Mouse (Mus musculus) adrenal gland, adult 2 months (tissue): ENCODE data around the gene Slc26a11. TPM values are rescaled to one million over a fixed set of nuclear protein-coding genes. Genes with fewer than 3 reads are reported as not detected.

Source experiments
- DNase-seq: peaks from one replicate; pipeline ENCODE4 v3.0.0; 2021
- microRNA-seq, 2 experiments: library from miRNA; unstranded; fragments of <30 nt; microRNA quantifications; one replicate each; pipeline ENCODE4 v1.2.0; 2021
- polyA plus RNA-seq: library from polyadenylated mRNA; depleted of rRNA; stranded (reverse); fragments of >200 nt; gene quantifications from 2 replicates; pipeline ENCODE4 v1.2.3, GENCODE M21; 2012; rRNA removed
- total RNA-seq, 2 experiments: library from RNA; stranded (reverse); gene quantifications; 2 replicates each; pipeline ENCODE4 v1.2.3; 2021

Gene Slc26a11
- total and polyA plus RNA-seq, 3 experiments: 5.1 to 22.6 (median 6.9) TPM

DNA sequence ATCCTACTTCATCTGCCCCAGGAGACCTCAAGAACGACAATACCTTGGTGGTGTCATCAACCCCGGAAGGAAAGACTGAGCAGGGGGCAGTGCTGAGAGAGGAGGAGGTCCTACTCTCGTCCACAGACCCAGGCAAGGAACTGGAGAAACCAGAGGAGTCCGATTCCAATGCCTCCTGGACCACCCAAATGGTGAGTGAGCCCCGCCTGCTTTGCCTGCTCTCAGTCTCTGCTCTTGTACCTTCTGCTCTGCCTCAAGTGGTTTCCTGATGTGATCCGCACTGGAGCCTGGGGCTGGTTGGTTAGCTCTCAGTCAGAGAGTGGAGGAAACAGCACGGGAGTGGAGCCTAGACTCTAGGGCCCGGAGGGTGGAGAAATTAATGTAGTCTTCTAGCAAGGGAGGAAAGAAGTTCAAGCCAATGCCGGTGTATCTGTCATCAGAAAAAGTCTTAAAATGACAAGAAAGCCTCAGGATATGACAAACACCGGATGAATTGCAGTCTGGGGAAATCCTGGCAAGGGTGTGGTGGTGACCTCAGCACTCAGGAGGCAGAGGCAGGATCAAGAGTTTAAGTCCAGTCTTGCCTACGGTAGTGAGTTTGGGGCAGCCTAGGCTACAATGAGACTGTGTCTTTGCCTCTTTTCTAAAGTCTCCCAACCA is 47.3 kb downstream of the Slc26a11 start:
- no peak for DNase-seq

- peak; percentile 29 for DNase-seq
Observed at GRCm38 (mm10) chr11:119404627-119405026, 49.3 kb downstream of the Slc26a11 start.

DNA sequence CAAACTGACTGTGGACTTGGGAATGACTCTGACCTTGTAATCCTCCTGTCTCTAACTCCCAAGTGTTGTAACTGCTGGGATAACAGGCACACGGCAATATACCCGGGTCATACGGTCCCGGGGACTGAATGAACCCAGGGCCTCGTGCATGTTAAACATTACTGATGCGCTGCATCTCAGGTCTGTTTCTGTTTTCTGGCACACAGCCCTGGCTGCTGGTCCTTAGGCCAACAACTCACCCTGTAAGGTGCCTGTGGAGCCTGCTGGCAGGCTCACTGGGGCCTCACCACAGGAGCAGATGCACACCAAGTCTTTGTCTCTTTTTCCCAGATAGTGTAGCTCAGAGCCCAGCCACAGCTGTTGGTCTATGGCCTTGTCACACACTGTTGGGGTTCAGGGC is 52.0 kb downstream of the Slc26a11 start:
- DNase-seq: no peak

DNA sequence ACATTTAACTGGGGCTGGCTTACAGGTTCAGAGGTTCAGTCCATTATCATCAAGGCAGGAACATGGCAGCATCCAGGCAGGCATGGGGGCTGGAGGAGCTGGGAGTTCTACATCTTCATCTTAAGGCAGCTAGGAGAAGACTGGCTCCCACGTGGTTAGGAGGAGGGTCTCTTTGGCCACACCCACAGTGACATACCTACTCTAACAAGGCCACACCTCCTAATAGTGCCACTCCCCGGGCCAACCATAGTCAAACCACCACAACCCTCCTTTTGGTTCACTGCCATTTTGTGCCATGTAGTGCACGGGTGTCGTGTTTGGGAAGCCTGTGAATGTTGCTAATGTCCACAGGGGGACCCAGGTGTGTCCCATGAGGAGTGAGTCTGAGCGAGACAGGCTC is 52.6 kb downstream of the Slc26a11 start:
- DNase-seq: no peak

GRCm38 (mm10) chr11:119419327-119420118 is 64.2 kb downstream of the Slc26a11 start:
- no peak for DNase-seq

GRCm38 (mm10) chr11:119420426-119420825 is 65.1 kb downstream of the Slc26a11 start:
- DNase-seq: no peak

DNA sequence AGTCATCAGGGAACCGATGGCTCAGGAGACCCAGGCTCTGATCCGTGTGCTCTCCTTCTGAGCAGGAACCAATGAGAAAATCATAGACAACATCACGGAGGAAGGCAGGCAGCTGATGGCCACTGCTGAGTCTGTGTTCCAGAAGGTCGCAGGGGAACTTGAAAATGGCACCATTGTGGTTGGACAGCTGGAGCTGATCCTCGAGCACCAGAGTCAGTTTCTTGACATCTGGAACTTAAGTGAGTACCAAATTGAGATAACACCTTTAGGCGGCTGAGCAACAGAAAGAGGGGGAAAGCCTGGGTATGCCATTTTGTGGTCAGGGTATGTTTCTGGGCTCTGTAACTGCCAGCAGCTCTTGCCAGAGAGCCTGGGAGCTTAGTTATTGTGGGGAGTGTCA is 72.1 kb downstream of the Slc26a11 start:
- no peak for DNase-seq

GRCm38 (mm10) chr11:119427986-119428385 is 72.6 kb downstream of the Slc26a11 start:
- DNase-seq: no peak

GRCm38 (mm10) chr11:119428649-119429136 is 73.3 kb downstream of the Slc26a11 start:
- DNase-seq: peak; percentile 72

Small RNAs within 50 kb of the gene (microRNA-seq; reads per million reads assigned to microRNA genes)
- gene Mir1932: 0 to 0.88 reads per million in 2 experiments

Other genes with a start within 250 kb of the Slc26a11 start
- 10 to 100 TPM; 12.8 to 24.5 TPM for gene Tbc1d16, start 127.1 kb upstream of the Slc26a11 start, total RNA-seq
- 6.2 and 7.3 TPM in 2 replicates for gene Tbc1d16, start 127.1 kb upstream of the Slc26a11 start, polyA plus RNA-seq
- under 1 TPM; 0.26 to 0.83 TPM for gene Ccdc40, start 127.0 kb upstream of the Slc26a11 start, total RNA-seq
- 0.34 and 1.1 TPM in 2 replicates for gene Ccdc40, start 127.0 kb upstream of the Slc26a11 start, polyA plus RNA-seq
- gene Gaa, start 87.7 kb upstream of the Slc26a11 start, total RNA-seq: 100 to 1,000 TPM; 119 to 123 TPM
- 363 and 377 TPM in 2 replicates for gene Gaa, start 87.7 kb upstream of the Slc26a11 start, polyA plus RNA-seq
- gene Eif4a3, start 55.5 kb upstream of the Slc26a11 start, total RNA-seq: 100 to 1,000 TPM; 117 to 126 TPM
- 38.7 and 44.4 TPM in 2 replicates for gene Eif4a3, start 55.5 kb upstream of the Slc26a11 start, polyA plus RNA-seq
- gene Card14, start 47.8 kb upstream of the Slc26a11 start, total RNA-seq: 1 to 10 TPM in 1 of 2 experiments, not detected in 1; 1.0 TPM
- gene Card14, start 47.8 kb upstream of the Slc26a11 start, polyA plus RNA-seq: 0.55 and 1.3 TPM in 2 replicates
- 10 to 100 TPM; 19.6 to 22.4 TPM for gene Sgsh, start within 50 bp of the Slc26a11 start, total RNA-seq
- gene Sgsh, start within 50 bp of the Slc26a11 start, polyA plus RNA-seq: 74.4 and 92.1 TPM in 2 replicates
- gene Rnf213, start 37.5 kb downstream of the Slc26a11 start, total RNA-seq: 10 to 100 TPM; 20.8 to 27.3 TPM
- gene Rnf213, start 37.5 kb downstream of the Slc26a11 start, polyA plus RNA-seq: 11.4 and 12.5 TPM in 2 replicates
- 10 to 100 TPM; 12.1 to 18.9 TPM for gene Endov, start 135.8 kb downstream of the Slc26a11 start, total RNA-seq
- gene Endov, start 135.8 kb downstream of the Slc26a11 start, polyA plus RNA-seq: 12.8 and 14.7 TPM in 2 replicates
- gene Nptx1, start 192.2 kb downstream of the Slc26a11 start, total RNA-seq: 1 to 10 TPM; 2.2 to 4.9 TPM
- 1.9 and 2.2 TPM in 2 replicates for gene Nptx1, start 192.2 kb downstream of the Slc26a11 start, polyA plus RNA-seq
- gene Rptor, start 247.3 kb downstream of the Slc26a11 start, total RNA-seq: 10 to 100 TPM; 43.7 to 47.7 TPM
- 37.7 and 45.2 TPM in 2 replicates for gene Rptor, start 247.3 kb downstream of the Slc26a11 start, polyA plus RNA-seq